Mouse (Mus musculus): ENCODE measurements around the gene Zdhhc1.

Gene Zdhhc1

DNA sequence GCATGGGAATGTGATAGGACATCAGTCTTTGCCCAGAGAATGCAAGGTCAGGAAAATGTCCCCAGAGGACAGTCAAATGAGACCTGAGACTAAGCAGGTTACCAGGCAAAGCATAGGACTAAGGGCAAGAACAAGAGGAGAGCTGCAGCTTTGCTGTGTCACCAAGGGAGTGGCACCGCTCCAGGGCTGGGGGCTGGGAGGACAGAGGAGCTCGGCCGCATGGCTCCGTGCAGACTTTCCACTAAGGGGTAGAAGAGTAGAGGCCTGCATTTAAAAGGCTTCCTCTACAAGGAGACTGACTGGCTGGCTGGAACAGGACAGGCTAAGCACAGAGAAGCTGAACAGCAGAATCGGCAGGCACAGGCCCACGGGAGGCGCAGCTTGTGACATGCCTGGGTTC is 32.1 kb downstream of the Zdhhc1 start:
- no peak for DNase-seq (ENCODE audit: extremely low read depth, low read depth, low spot score)

DNA sequence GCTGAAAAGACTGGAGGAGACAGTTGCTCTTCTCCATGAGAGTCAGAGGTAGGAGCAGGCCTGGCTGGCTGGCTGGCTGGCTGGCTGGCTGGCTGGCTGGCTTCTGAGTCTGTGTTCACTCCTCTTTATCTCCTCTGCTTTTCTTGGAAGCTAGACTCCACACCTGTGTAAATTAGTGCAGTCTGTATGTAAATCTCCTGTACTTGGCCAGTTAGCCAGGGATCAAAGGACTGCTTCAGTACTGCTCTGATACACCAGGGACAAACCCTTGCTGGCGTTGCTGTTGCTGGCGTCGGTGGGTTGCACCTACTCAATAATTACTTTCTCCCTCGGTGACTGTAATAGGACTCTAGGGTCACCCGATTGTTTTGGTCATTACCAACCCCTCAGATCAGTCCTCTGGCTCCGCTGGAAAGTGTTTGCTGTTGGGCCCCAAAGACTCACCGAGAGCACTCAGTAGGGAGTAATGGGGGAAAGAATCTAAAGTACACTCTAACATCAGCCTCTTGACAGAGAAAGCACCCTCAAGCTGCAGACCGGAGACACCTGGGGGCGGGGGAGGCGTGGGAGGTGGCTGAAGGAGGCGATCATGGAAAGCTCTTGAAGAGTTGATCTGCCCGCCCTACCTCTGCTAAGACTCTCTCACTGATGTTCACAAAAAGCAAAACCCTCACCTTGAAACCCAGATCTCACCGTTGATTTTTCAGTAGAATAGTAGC is 35.5 kb downstream of the Zdhhc1 start:
- no peak for DNase-seq (ENCODE audit: extremely low read depth, low read depth, low spot score)

DNA sequence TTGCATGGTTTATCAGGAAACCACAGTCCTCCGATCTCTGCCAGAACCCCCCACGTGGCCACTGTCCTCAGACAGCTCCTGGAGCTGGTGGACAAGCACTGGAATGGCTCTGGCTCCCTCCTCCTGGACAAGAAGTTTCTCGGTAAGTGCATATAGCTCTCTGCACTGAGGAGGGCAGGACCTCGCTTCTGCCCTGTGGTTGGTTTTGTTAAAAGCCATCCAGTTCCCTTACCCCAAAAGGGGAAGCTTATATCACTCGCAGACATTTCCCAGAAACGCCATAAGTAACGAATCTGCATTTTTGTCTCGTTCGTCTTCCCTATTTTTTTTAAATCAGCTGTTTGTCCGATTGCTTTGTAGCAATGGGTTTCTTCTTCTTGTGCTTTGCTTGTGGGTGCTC is 41.5 kb downstream of the Zdhhc1 start:
- DNase-seq (ENCODE audit: extremely low read depth, low read depth, low spot score) = no peak

DNA sequence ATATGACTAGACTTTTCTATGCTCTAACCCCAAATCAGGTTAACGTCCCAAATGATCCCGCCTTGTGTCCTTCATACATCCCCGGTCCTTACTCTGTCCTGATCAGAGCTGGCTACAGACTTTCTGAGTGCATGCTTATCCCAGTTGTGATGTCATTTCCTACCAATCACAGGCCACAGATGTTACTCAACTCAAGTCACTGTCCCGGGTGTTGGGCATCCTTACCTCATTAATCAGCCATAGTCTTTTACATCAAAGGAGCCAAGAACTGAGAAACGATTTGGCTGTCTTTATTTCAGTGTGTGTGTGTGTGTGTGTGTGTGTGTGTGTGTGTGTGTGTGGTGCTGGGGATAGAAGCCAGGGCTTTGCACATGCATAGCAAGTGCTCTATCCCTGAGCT is 42.6 kb downstream of the Zdhhc1 start:
- DNase-seq (ENCODE audit: extremely low read depth, low read depth, low spot score) = no peak

DNA sequence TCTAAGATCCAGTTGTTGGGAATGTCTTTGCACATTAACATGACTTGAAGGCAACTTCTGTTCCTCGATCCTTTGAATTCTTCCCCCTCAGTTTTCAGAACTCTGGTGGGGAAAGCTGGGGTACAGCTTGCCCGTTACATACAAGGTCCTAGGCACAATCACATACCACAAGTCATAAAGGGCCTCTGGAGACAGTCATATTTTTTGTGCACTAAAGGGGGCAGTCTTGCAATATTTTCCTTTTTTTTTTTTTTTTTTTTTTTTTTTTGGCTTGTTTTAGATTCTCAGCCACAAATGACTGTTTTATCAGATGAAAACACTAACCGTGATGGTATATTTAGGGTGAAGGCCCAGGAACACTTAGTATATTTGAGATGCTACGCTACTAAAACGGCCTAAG is 43.4 kb downstream of the Zdhhc1 start:
- DNase-seq (ENCODE audit: extremely low read depth, low read depth, low spot score) = no peak

DNA sequence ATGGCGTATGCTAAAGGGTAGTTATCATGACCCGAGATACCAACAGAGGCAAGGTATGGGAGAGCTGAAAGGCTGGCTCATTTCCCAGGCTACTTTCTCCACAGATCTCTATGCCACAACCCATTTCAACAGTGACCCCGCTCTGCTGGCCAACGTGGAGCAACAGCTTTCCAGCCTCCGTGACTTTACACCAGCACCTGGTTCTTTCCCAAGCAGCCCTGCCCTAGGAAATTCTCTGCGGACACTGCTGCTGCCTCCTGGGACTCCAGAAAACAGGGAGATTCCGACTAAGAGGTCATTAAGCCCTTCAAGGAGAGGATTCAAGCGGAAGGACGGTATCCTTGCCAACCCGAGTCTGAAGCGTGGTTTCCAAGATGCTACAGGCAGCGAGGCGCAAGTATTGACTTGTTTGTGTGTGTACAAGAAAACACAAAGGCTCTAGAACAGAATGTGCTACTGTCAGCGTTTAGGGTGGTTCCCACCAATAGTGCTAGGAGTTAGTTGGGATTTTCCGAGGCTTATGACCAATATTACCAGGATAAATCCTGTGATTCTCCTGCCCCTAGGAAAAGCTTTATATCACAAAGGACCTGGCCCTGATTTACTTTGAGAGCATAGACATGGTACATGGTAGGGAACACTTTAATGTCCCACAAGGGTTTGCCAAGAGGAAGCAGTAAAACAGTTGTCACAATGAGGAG is 44.6 kb downstream of the Zdhhc1 start:
- peak; percentile 97 for DNase-seq (ENCODE audit: extremely low read depth, low read depth, low spot score)

DNA sequence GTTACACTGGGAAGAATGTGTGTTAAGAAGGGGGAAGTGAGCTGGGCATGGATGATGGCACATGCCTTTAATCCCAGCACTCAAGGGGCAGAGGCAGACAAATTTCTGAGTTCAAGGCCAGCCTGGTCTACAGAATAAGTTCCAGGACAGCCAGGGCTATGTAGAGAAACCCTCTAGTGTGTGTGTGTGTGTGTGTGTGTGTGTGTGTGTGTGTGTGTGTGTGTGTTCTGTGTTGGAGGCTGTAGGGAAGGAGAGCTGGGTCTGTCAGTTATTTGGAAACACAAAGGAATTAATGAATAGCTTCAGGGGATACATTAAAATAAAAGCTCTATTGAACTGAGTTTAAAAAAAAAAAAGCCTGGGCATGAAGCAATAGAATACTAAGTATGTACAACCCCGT is 45.7 kb downstream of the Zdhhc1 start:
- DNase-seq (ENCODE audit: extremely low read depth, low read depth, low spot score) = no peak

DNA sequence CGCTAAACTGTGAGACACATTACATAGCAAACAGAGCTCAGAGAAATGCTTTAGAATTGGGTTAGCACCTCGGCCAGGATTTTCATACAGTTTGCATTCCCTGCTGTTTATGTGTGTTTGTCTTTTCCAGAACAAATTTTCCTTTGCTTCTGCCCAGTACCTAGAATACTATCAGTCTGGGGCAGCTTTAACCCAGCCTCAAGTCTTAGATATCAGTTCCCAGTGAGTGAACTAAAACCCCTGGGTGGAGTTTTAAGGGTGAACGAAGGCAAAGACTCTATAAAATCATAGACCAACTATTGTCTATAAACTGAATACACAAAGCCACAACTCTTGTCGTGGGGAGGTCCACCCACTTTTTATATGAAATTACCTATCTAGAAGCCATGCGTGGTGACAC is 48.1 kb downstream of the Zdhhc1 start:
- DNase-seq (ENCODE audit: extremely low read depth, low read depth, low spot score) = no peak

DNA sequence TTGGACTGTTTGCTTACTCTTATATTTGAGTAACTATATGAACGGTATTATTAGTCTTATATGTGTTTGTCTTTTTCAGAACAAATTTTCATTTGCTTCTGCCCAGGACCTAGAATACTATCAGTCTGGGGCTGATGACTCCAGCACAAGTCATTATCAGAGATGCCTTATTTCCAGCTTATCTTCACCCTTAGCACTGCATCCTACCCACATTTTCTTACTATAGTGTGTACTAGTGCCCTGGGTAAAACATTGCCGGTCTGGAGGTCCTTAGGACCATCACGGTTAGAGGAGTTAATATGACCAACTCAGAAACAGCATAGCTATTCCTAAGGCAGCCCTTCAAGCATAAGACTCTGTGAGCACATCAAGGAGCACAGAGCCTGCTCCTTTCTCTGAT is 48.5 kb downstream of the Zdhhc1 start:
- DNase-seq (ENCODE audit: extremely low read depth, low read depth, low spot score) = no peak

DNA sequence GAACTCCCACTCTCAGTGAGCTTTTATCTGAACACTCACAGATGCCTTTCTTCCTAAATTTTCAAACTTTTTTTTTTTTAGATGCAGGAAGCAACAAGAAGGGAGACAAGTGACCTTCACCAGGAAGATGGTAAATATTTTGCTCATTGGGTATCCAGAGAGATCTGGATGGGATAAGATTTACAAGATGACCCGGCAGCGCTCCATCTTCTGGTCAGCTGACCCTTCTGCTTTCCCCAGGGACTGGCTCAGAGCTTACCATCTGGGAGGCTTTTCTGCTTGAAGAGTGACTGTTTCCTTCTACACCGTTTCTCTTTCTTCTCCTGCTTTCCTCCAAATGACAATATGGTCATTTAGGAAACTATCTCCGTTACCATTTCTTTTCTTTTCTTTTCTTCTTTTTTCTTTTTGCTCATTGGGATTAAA is 50.6 kb downstream of the Zdhhc1 start:
- DNase-seq (ENCODE audit: extremely low read depth, low read depth, low spot score) = no peak

DNA sequence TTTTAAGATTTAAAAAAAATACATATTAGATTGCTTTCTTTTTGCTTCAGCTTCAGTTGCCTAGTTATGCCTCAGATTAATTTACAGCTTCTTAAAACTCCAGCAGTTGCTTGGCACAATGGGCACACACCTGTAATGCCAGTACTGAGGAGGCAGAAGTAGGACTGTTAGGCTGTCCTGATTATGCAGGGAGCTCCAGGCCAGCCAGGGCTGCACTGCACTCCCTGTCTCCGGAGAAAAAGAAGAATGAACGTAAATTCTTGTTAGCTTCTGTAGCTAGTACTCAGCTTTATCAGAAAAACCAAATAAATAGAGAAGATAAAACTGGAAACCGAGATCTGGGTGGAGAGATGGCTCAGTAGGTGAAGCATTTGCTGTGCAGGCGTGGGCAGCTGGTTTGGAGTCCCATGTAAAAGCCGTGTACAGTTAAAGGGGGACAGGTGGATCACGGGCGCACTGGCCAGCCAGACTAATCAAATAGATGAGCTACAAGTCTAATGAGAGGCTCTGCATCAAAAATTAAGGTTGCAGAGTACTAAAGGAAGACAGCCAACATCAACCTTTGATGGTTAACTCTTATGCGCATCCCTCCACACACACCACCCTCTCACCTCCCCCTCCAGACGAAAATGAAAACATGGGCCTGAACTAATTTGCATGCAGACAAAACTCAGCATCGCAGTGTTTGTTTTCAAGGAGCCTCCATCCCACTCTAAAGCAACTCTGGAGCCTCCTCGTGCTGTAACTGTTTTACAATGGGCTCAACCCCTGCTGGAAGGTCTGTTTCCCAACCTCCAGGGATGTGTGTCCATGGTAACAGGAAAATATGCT is 51.2 kb downstream of the Zdhhc1 start:
- DNase-seq (ENCODE audit: extremely low read depth, low read depth, low spot score) = no peak

DNA sequence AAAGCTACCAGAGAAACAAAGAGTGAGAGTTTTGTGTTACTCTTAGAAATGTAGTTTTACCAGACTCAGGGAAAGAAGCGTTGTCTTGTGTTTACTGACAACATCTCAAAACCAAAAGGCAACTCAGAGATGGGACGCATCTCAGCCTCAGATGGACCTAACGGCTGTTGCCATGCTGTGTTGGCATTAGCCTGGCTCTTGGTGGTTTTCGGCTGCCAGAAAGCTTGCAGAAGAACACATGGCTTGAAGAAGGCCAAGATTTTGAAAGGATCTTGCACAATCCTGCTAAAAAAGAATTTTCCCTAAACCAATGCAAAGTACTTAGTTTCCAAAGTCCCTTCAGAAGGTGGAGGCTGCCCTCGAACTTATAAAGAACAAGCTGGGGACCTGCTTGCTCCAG is 54.0 kb downstream of the Zdhhc1 start:
- DNase-seq (ENCODE audit: extremely low read depth, low read depth, low spot score) = no peak

DNA sequence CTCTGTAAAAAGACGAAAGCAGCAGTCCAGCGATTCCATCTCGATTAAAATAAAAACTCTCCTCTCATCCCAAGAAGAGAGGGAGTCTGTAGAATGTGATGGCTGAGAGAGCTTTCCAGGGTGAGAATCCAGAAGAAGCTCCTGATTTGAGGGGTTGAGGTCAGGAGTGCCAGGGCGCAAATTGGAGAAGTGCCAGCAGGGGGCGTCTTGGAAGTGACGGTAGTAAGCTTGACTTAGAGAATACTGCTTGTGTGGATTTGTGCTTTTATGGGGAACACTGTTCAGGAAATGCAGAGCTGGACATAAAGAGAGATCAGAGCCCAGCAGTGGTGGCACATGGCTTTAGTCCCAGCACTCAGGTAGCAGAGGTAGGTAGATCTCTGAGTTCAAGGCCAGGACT is 55.3 kb downstream of the Zdhhc1 start:
- no peak for DNase-seq (ENCODE audit: extremely low read depth, low read depth, low spot score)

DNA sequence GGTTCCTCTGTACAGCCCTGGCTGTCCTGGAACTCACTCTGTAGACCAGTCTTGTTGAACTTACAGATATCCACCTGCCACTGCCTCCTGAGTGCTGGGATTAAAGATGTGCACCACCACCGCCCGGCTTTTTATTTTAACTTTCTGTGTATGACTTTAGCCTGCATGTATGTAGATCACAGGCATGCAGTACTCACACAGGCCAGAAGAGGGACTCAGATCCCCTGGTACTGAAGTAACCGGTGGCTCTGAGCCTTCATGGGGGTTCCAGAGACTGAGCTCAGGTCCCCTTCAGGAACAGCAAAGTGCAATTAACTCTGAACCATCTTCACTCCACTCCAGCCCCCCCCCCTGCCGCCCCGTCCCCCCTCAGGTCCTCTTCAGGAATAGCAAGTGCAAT is 57.8 kb downstream of the Zdhhc1 start:
- DNase-seq (ENCODE audit: extremely low read depth, low read depth, low spot score) = no peak

DNA sequence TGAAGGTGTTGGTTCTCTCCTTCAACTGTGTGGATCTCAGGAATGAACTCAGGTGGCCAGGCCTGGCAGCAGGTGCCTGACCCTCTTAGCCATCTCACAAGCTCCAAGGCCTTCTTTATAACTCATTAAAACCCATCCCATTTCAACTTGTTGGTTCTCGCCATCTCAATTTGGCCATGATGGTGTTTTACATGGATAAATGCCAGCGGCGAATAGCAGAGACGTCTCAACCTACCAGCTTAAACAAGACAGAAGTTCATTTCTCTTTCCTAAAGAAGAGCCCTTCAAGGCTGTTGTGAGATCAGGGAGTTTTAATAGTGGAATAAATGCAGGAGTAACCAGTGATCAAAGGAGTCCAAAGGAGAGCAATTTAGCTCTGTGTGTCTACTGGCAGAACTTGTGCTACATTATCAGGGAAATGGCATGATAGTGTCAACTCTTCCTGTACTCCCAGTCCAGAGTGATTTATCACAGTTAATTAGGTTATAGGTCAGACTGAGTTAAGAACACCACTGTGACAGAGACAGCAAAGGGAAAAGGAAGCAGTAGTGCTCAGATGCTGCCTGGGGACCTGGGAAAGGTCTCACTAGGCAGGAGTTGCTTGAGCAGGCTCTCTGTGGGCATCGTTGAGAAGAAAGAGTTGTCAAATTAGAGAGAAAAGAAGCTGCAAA is 59.5 kb downstream of the Zdhhc1 start:
- no peak for DNase-seq (ENCODE audit: extremely low read depth, low read depth, low spot score)

DNA sequence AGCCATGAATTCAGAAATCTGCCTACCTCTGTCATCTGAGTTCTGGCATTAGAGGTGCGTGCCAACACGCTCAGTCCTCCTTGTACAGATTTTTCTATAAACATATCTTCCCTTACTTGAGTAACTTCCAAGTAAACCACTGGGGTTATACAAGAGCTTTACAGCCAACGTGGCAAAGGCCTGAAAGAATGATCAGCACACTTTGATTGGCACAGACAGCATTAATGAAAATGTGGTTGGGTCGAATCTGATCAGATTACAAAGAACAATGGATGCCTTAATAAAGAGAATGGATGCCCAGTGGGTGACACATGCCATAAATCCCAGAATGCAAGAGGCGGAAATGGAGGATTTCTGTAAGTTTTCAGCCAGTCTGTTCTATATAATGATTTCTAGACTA is 60.5 kb downstream of the Zdhhc1 start:
- peak; percentile 96 for DNase-seq (ENCODE audit: extremely low read depth, low read depth, low spot score)

DNA sequence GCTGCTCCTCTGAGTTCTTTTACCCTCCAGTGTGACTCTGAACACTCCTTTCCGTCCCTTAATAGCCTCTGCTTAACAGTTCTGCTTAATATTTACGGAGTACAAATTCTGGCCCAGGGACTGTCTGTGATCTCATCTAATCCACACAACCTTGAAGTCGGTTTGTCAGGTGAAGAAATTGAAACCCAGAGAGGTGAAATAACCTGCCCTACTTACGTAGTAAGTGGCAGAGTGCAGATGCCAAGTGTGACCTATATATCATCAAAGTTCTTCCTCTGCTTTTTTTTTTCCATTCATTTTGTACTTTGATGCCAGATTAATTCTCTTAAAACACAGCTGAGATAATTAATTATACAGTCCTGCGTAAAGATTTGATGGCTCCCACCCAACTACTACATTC is 62.6 kb downstream of the Zdhhc1 start:
- peak; percentile 96 for DNase-seq (ENCODE audit: extremely low read depth, low read depth, low spot score)

DNA sequence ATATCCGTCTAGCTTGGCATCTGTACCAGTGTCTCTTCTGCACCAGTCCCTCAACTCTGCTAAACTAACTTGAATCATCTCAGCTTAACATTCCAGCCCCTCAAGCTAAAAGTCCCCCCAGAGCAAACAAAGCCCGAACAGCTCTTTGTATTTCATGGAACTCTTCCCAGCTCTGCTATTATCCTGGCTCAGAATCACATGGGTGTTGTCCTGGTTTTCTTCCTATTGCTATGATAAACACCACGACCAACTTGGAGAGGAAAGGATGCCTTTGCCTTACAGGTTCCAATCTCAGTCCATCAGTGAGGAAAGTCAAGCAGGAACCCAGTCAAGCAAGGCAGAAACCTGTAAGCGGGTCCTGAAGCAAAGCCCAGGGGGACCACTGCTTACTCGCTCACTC is 63.2 kb downstream of the Zdhhc1 start:
- no peak for DNase-seq (ENCODE audit: extremely low read depth, low read depth, low spot score)

DNA sequence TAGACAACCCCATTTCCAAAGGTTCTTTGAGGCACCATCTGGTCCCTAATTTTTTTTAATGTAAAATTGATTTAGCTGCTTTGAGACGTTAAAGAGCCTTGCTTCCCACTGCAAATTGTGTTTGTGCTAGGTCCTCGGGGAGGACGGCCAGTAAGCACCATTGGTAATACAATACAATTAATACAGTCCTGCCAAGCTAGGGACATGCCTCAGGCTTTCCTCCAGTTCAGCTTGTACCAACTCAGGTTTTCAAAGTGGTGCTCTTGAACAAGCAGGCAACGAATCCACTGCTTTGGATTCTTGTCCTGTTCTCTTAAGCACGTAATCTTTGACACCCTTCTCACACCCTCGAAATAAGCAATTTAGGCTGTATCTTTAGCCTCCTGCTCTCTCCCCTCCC is 63.7 kb downstream of the Zdhhc1 start:
- DNase-seq (ENCODE audit: extremely low read depth, low read depth, low spot score) = peak; percentile 78

DNA sequence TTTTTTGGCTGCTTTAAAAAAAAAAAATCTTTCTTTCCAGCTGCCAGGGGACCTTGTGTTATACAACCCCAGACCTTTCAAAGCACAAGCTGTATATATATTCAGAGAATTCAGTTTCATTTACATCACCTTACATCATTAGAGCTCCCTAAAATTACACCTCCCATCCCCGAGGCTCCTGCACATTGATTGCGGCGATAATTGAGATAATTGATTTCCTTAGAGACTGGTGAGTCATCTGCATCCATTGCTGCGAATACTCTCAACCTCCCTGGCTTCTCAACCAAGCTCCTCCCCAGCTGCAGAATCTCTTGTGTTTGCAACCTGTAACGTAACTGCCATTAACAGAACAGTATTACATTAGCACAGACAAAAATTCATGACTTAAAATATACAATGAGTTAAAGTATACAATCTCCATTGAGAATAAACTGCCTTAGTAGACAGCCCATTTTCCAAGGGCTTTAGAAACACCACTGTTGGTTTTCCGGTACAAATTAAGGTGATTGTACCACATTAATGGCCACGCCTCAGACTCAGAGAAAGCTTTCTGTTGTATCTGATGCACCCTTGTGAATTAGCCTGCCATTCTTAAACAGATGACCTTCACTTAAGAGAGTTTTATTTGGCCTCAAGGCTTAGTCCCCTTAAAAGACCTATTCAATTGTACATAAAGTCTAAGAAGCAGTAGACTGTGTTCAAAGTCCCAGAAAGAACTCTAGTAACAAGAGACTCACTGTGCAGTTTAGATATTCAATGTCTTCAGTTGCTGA is 64.8 kb downstream of the Zdhhc1 start:
- DNase-seq (ENCODE audit: extremely low read depth, low read depth, low spot score) = no peak

DNA sequence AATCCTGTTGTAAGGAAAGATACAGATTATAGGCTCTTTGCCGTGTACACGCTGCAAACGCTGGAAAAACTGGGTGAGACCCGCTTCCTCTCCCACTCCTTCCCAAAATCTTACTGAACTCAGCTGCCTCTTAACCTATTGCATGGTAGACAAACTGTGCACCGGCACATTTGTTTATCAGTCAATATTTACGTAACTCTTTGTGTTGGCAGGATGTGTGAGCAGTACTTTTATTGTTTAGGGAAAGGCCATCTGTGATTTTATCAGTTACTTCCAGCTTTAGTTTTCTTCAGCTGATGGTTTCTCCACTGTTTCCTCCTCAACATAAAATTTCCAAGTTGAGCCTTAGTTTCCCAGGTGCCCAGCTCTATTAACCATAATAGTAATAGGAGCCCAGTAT is 69.8 kb downstream of the Zdhhc1 start:
- no peak for DNase-seq (ENCODE audit: extremely low read depth, low read depth, low spot score)
